Mouse (Mus musculus) limb, embryonic 12.5 days (tissue): Measurements from ENCODE around the gene Fbln5. TPM values are rescaled to one million over a fixed set of nuclear protein-coding genes. Genes with fewer than 3 reads are reported as not detected.

Source experiments
- ATAC-seq: fragments of 200-750 bp; cut with Nextera tagmentation; 2 replicates; pipeline ENCODE4 v1.8.0; 2017; ENCODE audit warnings: low read depth, moderate TSS enrichment; ENCODE audit not compliant: insufficient number of reproducible peaks, insufficient read depth, low FRiP score, low TSS enrichment
- H3K27ac ChIP-seq: fragments of 300-500 bp; sonication (generic); 2 replicates; pipeline ENCODE4 v1.5.1; 2016; ENCODE audit warnings: mild to moderate bottlenecking, moderate library complexity
- H3K27me3 ChIP-seq: fragments of 300-500 bp; sonication (generic); 2 replicates; pipeline ENCODE4 v1.6.1; 2016; ENCODE audit warnings: mild to moderate bottlenecking, moderate library complexity
- H3K36me3 ChIP-seq: fragments of 300-500 bp; sonication (generic); 2 replicates; pipeline ENCODE4 v1.6.1; 2016; ENCODE audit warnings: mild to moderate bottlenecking, moderate library complexity
- H3K4me1 ChIP-seq: fragments of 300-500 bp; sonication (generic); replicated peaks from 2 replicates; pipeline ENCODE4 v1.6.1; 2016
- H3K4me2 ChIP-seq: fragments of 300-500 bp; sonication (generic); 2 replicates; pipeline ENCODE4 v1.6.1; 2016; ENCODE audit warnings: mild to moderate bottlenecking, moderate library complexity
- H3K4me3 ChIP-seq: fragments of 300-500 bp; sonication (generic); replicated peaks from 2 replicates; pipeline ENCODE4 v1.5.1; 2016; ENCODE audit warnings: mild to moderate bottlenecking
- H3K9ac ChIP-seq: fragments of 300-500 bp; sonication (generic); replicated peaks from 2 replicates; pipeline ENCODE4 v1.6.1; 2016; ENCODE audit warnings: mild to moderate bottlenecking, moderate library complexity
- H3K9me3 ChIP-seq: fragments of 300-500 bp; sonication (generic); 2 replicates; pipeline ENCODE4 v1.6.1; 2016; ENCODE audit warnings: mild to moderate bottlenecking, moderate library complexity
- WGBS: fragments of 180-500 bp; shearing (Covaris S2); methylation state at CpG from one replicate; pipeline ENCODE4 v1.1.7; 2016; 5-methylcytosine and 5-hydroxymethylcytosine counted together
- polyA plus RNA-seq: library from polyadenylated mRNA; unstranded; fragments of >200 nt; fragmentation: Nextera tagmentation; extraction: Ambion mirVana; gene quantifications from 2 replicates; pipeline ENCODE4 v1.2.1, GENCODE M21; 2016

The Fbln5 gene
- polyA plus RNA-seq, 1 experiment from 2014 or later = 30.8 TPM

- no peak overlapping the region for H3K4me2 ChIP-seq
- WGBS = 63% methylated on average over 6 of the region's 6 CpGs
- no peak overlapping the region for H3K9ac ChIP-seq
- H3K36me3 ChIP-seq = no peaks in the 10 kb centered on the region
- no peaks in the 10 kb centered on the region for H3K27me3 ChIP-seq
- no peak overlapping the region for H3K4me3 ChIP-seq
- ATAC-seq = no peak
- peaks cover 5% of the 10 kb centered on the region; the same call in 1 of the 2 replicates for H3K4me1 ChIP-seq
- H3K27ac ChIP-seq = no peak overlapping the region
- no peaks in the 10 kb centered on the region for H3K9me3 ChIP-seq
These were observed 59.3 kb downstream of the Fbln5 start for GRCm38 (mm10) chr12:101759440-101760045.

GRCm38 (mm10) chr12:101758698-101759097, 60.2 kb downstream of the Fbln5 start:
- no peak for ATAC-seq
- Histone ChIP-seq H3K4me3 (no peak overlapping the region), H3K4me1 (0 out of 2 replicates have a peak, but pooled peaks cover under 1% of the 10 kb centered on the region), H3K4me2 (no peak overlapping the region), H3K36me3 (no peaks in the 10 kb centered on the region), H3K27me3 (no peaks in the 10 kb centered on the region), H3K9ac (no peak overlapping the region), H3K27ac (no peak overlapping the region), H3K9me3 (no peaks in the 10 kb centered on the region)

GRCm38 (mm10) chr12:101742375-101742774, 76.5 kb downstream of the Fbln5 start:
- no peaks in the 10 kb centered on the region for H3K36me3 ChIP-seq
- no peak overlapping the region for H3K27ac ChIP-seq
- no peaks in the 10 kb centered on the region for H3K9me3 ChIP-seq
- H3K27me3 ChIP-seq = no peaks in the 10 kb centered on the region
- no peak overlapping the region for H3K4me2 ChIP-seq
- WGBS = 22% methylated on average over 2 of the region's 2 CpGs
- H3K4me1 ChIP-seq = no peaks in the 10 kb centered on the region
- no peak overlapping the region for H3K4me3 ChIP-seq
- no peak overlapping the region for H3K9ac ChIP-seq
- ATAC-seq = no peak

- 78% methylated on average over 2 of the region's 2 CpGs for WGBS
These were observed 78.4 kb downstream of the Fbln5 start for GRCm38 (mm10) chr12:101740486-101740885.

GRCm38 (mm10) chr12:101740045-101740444, 78.8 kb downstream of the Fbln5 start:
- WGBS = 52% methylated on average over 2 of the region's 2 CpGs
- no peak overlapping the region for H3K4me3 ChIP-seq
- H3K36me3 ChIP-seq = no peaks in the 10 kb centered on the region
- no peak for ATAC-seq
- H3K27ac ChIP-seq = no peak overlapping the region
- no peak overlapping the region for H3K9ac ChIP-seq
- H3K27me3 ChIP-seq = no peaks in the 10 kb centered on the region
- H3K9me3 ChIP-seq = no peaks in the 10 kb centered on the region
- no peaks in the 10 kb centered on the region for H3K4me1 ChIP-seq
- no peak overlapping the region for H3K4me2 ChIP-seq

More at GRCm38 (mm10) chr12:101740486-101740885, 78.4 kb downstream of the Fbln5 start:
- Histone ChIP-seq H3K36me3 (no peaks in the 10 kb centered on the region), H3K4me3 (no peak overlapping the region), H3K4me2 (no peak overlapping the region), H3K27ac (no peak overlapping the region), H3K4me1 (no peaks in the 10 kb centered on the region), H3K27me3 (no peaks in the 10 kb centered on the region), H3K9me3 (no peaks in the 10 kb centered on the region), H3K9ac (no peak overlapping the region)
- no peak for ATAC-seq

- H3K27me3 ChIP-seq = peaks cover 8% of the 10 kb centered on the region
- H3K9me3 ChIP-seq = no peaks in the 10 kb centered on the region
- peak overlapping the region; percentile 91 for H3K4me2 ChIP-seq
- no peaks in the 10 kb centered on the region for H3K36me3 ChIP-seq
- H3K27ac ChIP-seq = no peak overlapping the region
- H3K9ac ChIP-seq = peak overlapping the region; percentile 57
- H3K4me3 ChIP-seq = peak overlapping the region; percentile 67
- no peaks in the 10 kb centered on the region for H3K4me1 ChIP-seq
- ATAC-seq = peak; percentile 80
- 2% methylated on average over 9 of the region's 9 CpGs for WGBS
These were observed 100.1 kb downstream of the Fbln5 start for GRCm38 (mm10) chr12:101718755-101719150.

GRCm38 (mm10) chr12:101718054-101718754, 100.7 kb downstream of the Fbln5 start, which contains the start of gene Tc2n:
Gene Tc2n (minus strand): TSS chr12:101718523.
- Histone ChIP-seq H3K4me3 (peak within 1 kb of the TSS; percentile 67), H3K4me1 (no peaks in the 10 kb centered on the region), H3K27ac (no peak within 1 kb of the TSS), H3K27me3 (peaks cover 8% of the 10 kb centered on the region), H3K9ac (peak within 1 kb of the TSS; percentile 57), H3K36me3 (no peaks in the 10 kb centered on the region), H3K9me3 (no peaks in the 10 kb centered on the region), H3K4me2 (peak within 1 kb of the TSS; percentile 91)
- ATAC-seq = peak; percentile 97
- under 1% methylated on average over 69 of the region's 75 CpGs for WGBS

- no peak overlapping the region for H3K27ac ChIP-seq
- no peak overlapping the region for H3K4me3 ChIP-seq
- 76% methylated on average over 3 of the region's 3 CpGs for WGBS
- no peaks in the 10 kb centered on the region for H3K36me3 ChIP-seq
- no peaks in the 10 kb centered on the region for H3K9me3 ChIP-seq
- no peaks in the 10 kb centered on the region for H3K4me1 ChIP-seq
- no peak for ATAC-seq
- no peaks in the 10 kb centered on the region for H3K27me3 ChIP-seq
- no peak overlapping the region for H3K4me2 ChIP-seq
- H3K9ac ChIP-seq = no peak overlapping the region
These were observed 119.7 kb downstream of the Fbln5 start for GRCm38 (mm10) chr12:101699176-101699575.

Other genes starting within 250 kb of the Fbln5 start
- gene Tc2n, start 100.5 kb downstream of the Fbln5 start, polyA plus RNA-seq = 0.40 and 0.41 TPM in 2 replicates
- gene Trip11, start 94.2 kb upstream of the Fbln5 start, polyA plus RNA-seq = 27.1 and 27.4 TPM in 2 replicates
- gene Atxn3, start 139.2 kb upstream of the Fbln5 start, polyA plus RNA-seq = 10.8 and 11.6 TPM in 2 replicates
- gene Cpsf2, start 156.9 kb upstream of the Fbln5 start, polyA plus RNA-seq = 32.3 and 34.4 TPM in 2 replicates